Mouse (Mus musculus) left cerebral cortex, postnatal 4 days (tissue): Measurements from ENCODE around the gene Xrcc3. TPM values are rescaled to one million over a fixed set of nuclear protein-coding genes. Genes with fewer than 3 reads are reported as not detected.

ENCODE experiments used
- DNase-seq: peaks from one replicate; pipeline ENCODE4 v3.0.0-alpha.2; 2022
- intact Hi-C: fragments of 180-260 bp; cut with DNase I; formaldehyde crosslinking; loops from one replicate; pipeline ENCODE4 v1.15.1; 2025
- total RNA-seq, 2 experiments: library from RNA; stranded (reverse); gene quantifications; 2 replicates each; pipeline ENCODE4 v1.2.3; 2021

The Xrcc3 gene
- total RNA-seq, 2 experiments from 2014 or later, result 1.5 to 2.2 TPM

- DNase-seq, result no peak
- intact Hi-C loops, result no loop called here
Observed at GRCm38 (mm10) chr12:111754710-111755109, 59.0 kb downstream of the Xrcc3 start.

- intact Hi-C loops, result no loop called here
- DNase-seq, result no peak
Observed at GRCm38 (mm10) chr12:111753347-111753746, 60.3 kb downstream of the Xrcc3 start.

Other genes starting within 250 kb of the Xrcc3 start
- gene Mark3, start 239.3 kb downstream of the Xrcc3 start, total RNA-seq, result 100 to 1,000 TPM; 139 to 141 TPM
- gene Ckb, start 141.5 kb downstream of the Xrcc3 start, total RNA-seq, result 100 to 1,000 TPM; 638 to 668 TPM
- gene Trmt61a, start 135.8 kb downstream of the Xrcc3 start, total RNA-seq, result 10 to 100 TPM; 21.3 to 22.0 TPM
- gene Bag5, start 100.6 kb downstream of the Xrcc3 start, total RNA-seq, result 10 to 100 TPM; 42.0 to 43.6 TPM
- 10 to 100 TPM; 27.0 to 33.0 TPM for gene Apopt1, start 100.6 kb downstream of the Xrcc3 start, total RNA-seq
- 100 to 1,000 TPM; 716 to 729 TPM for gene Klc1, start 55.0 kb downstream of the Xrcc3 start, total RNA-seq
- gene Zfyve21, start 297 bp upstream of the Xrcc3 start, total RNA-seq, result 10 to 100 TPM; 11.6 to 12.6 TPM
- 10 to 100 TPM; 58.1 to 60.3 TPM for gene Ppp1r13b, start 94.2 kb upstream of the Xrcc3 start, total RNA-seq
- 100 to 1,000 TPM; 363 to 384 TPM for gene Atp5mpl, start 153.1 kb upstream of the Xrcc3 start, total RNA-seq
- under 1 TPM; 0.34 to 0.56 TPM for gene Tdrd9, start 157.7 kb upstream of the Xrcc3 start, total RNA-seq
- not detected for gene Rd3l, start 167.4 kb upstream of the Xrcc3 start, total RNA-seq